Mouse (Mus musculus) brown adipose tissue, adult 24 weeks (tissue): Measurements from ENCODE around the gene Actn2. TPM values are rescaled to one million over a fixed set of nuclear protein-coding genes. Genes with fewer than 3 reads are reported as not detected.

Source experiments
- H3K27ac ChIP-seq: fragments of 200-500 bp; replicated peaks from 2 replicates; pipeline ENCODE4 v1.5.1; 2012; ENCODE audit warnings: low read depth, mild to moderate bottlenecking, low read length
- H3K4me1 ChIP-seq: fragments of 200-500 bp; 2 replicates; pipeline ENCODE4 v1.6.1; 2012; ENCODE audit warnings: low read length, mixed read lengths; ENCODE audit not compliant: control insufficient read depth, insufficient read depth, insufficient read length
- H3K4me3 ChIP-seq: fragments of 200-500 bp; 2 replicates; pipeline ENCODE4 v1.5.1; 2012; ENCODE audit warnings: low read depth, mild to moderate bottlenecking, low read length, moderate library complexity; ENCODE audit not compliant: insufficient read depth
- polyA plus RNA-seq: library from polyadenylated mRNA; stranded (reverse); fragments of >200 nt; gene quantifications from 2 replicates; pipeline ENCODE4 v1.2.4, GENCODE M21; 2012; ENCODE audit not compliant: missing spikeins, insufficient read depth, insufficient read length

The Actn2 gene
- polyA plus RNA-seq, 1 experiment = 7.2 TPM

DNA sequence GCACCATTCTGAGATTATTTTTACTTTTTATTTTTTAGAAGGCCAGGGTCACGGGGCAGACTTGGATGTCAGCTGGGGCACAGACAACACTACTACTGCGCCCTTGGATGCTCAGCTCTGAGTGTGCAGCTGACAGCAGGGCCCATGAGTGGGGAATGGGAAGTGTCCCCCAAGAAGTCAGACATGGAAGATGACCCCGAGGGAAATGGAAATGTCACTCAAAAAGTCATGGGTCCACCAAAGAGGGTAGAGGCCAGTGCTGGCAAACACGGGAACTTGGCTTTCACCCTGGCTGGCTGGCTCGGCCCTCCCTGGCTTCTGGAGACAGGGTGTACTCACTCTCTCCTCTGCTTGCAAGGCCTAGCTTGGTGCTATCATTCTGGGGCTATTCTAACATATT, 35.6 kb downstream of the Actn2 start:
- no peak overlapping the region for H3K27ac ChIP-seq
- H3K4me1 ChIP-seq = no peaks in the 10 kb centered on the region

GRCm38 (mm10) chr13:12297777-12298176, 42.8 kb downstream of the Actn2 start:
- no peaks in the 10 kb centered on the region for H3K4me1 ChIP-seq
- H3K27ac ChIP-seq = no peak overlapping the region
- no peak overlapping the region for H3K4me3 ChIP-seq

More for the DNA sequence above, 35.6 kb downstream of the Actn2 start:
- H3K4me3 ChIP-seq = no peak overlapping the region

- Histone ChIP-seq H3K27ac (no peak overlapping the region), H3K4me3 (no peak overlapping the region), H3K4me1 (no peaks in the 10 kb centered on the region)
Observed at GRCm38 (mm10) chr13:12296701-12297100, 43.9 kb downstream of the Actn2 start.

- Histone ChIP-seq H3K4me1 (no peaks in the 10 kb centered on the region), H3K27ac (no peak overlapping the region), H3K4me3 (no peak overlapping the region)
Observed at GRCm38 (mm10) chr13:12293810-12294209, 46.8 kb downstream of the Actn2 start.

- no peaks in the 10 kb centered on the region for H3K4me1 ChIP-seq
- no peak overlapping the region for H3K4me3 ChIP-seq
- H3K27ac ChIP-seq = no peak overlapping the region
Observed at GRCm38 (mm10) chr13:12290700-12291099, 49.9 kb downstream of the Actn2 start.

GRCm38 (mm10) chr13:12284528-12284927, 56.0 kb downstream of the Actn2 start:
- Histone ChIP-seq H3K4me3 (no peak overlapping the region), H3K27ac (peak overlapping the region; percentile 96)

DNA sequence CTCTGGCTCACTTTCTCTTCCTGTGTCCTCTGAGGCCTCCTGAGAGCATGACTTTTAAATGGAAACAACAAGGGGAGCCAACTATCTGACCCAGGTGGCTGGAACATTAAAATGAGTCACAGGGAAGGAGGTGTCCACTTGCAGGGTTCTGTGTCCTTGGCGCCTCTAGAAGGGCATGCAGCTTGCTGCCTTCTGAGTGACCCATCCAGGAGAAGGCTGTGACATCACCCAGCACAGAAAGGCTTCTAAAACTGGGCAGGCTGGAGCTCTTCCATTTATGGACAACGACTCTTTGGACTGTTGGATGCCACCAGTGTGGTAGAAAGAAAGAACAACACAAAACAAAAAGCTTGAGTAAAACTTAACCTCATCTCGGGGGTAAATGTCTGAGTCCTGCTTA, 56.7 kb downstream of the Actn2 start:
- peaks cover 4% of the 10 kb centered on the region; the same call in 1 of the 2 replicates for H3K4me1 ChIP-seq
- H3K27ac ChIP-seq = peak overlapping the region; percentile 96
- H3K4me3 ChIP-seq = no peak overlapping the region

More at GRCm38 (mm10) chr13:12284528-12284927, 56.0 kb downstream of the Actn2 start:
- peaks cover 4% of the 10 kb centered on the region; the same call in 1 of the 2 replicates for H3K4me1 ChIP-seq

GRCm38 (mm10) chr13:12274721-12275120, 65.8 kb downstream of the Actn2 start:
- no peak overlapping the region for H3K4me3 ChIP-seq
- no peaks in the 10 kb centered on the region for H3K4me1 ChIP-seq
- no peak overlapping the region; the same call in 1 of the 2 replicates for H3K27ac ChIP-seq

DNA sequence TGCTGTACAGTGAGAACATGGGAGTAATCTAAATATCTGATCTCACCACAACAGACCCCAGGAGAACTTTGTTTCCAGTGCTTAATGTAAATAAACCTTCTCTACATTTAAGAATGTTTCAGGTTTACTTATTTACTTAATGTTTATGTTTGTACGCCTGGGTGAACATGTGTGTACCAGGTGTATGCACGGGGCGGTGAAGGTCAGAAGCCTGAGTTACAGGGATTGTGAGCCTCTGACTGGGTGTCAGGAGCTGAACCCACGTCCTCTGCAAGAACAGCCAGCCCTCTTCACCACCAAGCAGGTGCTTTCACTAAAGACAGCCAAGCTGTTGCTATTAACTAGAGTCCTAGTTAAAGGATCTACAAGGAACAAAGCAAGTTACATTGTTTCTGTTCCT, 66.3 kb downstream of the Actn2 start:
- Histone ChIP-seq H3K27ac (no peak overlapping the region), H3K4me3 (no peak overlapping the region), H3K4me1 (no peaks in the 10 kb centered on the region)

- 0 out of 2 replicates have a peak overlapping the region, but pooled peaks have one; percentile 9 for H3K27ac ChIP-seq
- no peaks in the 10 kb centered on the region for H3K4me1 ChIP-seq
- no peak overlapping the region for H3K4me3 ChIP-seq
Observed at GRCm38 (mm10) chr13:12272953-12273352, 67.6 kb downstream of the Actn2 start.

GRCm38 (mm10) chr13:12267971-12268370, 72.6 kb downstream of the Actn2 start:
- Histone ChIP-seq H3K4me1 (no peaks in the 10 kb centered on the region; the same call in 1 of the 2 replicates), H3K4me3 (no peak overlapping the region)

GRCm38 (mm10) chr13:12267097-12267496, 73.5 kb downstream of the Actn2 start:
- H3K4me1 ChIP-seq = no peaks in the 10 kb centered on the region; the same call in 1 of the 2 replicates
- H3K4me3 ChIP-seq = no peak overlapping the region
- H3K27ac ChIP-seq = no peak overlapping the region

More at GRCm38 (mm10) chr13:12267971-12268370, 72.6 kb downstream of the Actn2 start:
- no peak overlapping the region for H3K27ac ChIP-seq

- H3K4me1 ChIP-seq = no peaks in the 10 kb centered on the region; the same call in 1 of the 2 replicates
- no peak overlapping the region for H3K27ac ChIP-seq
- no peak overlapping the region for H3K4me3 ChIP-seq
Observed at GRCm38 (mm10) chr13:12263996-12264395, 76.6 kb downstream of the Actn2 start.

DNA sequence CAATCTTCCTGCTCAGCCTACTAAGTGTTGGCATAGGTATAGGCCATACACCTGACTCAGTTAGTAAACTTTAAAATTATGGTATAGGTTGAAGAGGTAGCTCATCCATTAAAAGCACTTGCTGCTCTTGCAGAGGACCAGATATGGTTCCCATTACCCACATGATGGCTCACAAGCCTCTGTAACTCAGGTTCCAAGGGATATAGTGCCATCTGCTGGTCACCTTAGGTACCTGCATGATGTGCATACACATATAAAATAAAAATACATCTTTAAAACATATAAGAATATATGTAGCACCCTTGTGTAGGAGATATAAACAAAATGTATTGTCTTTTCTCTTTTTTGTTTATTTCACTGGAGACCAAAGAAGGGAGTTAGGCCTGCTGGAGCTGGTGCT, 79.1 kb downstream of the Actn2 start:
- no peak overlapping the region for H3K27ac ChIP-seq
- H3K4me3 ChIP-seq = no peak overlapping the region
- H3K4me1 ChIP-seq = no peaks in the 10 kb centered on the region; the same call in 1 of the 2 replicates

GRCm38 (mm10) chr13:12257391-12258380, 82.9 kb downstream of the Actn2 start, which contains the start of gene Mtr:
Gene Mtr, minus strand, starts transcription at chr13:12258113.
- Histone ChIP-seq H3K4me3 (peak within 1 kb of the TSS; percentile 89), H3K27ac (peak within 1 kb of the TSS; percentile 58), H3K4me1 (peaks cover 3% of the 10 kb centered on the region; the same call in 1 of the 2 replicates)
